Mouse (Mus musculus): ENCODE measurements around the gene Aoc2. TPM values are rescaled to one million over a fixed set of nuclear protein-coding genes. Genes with fewer than 3 reads are reported as not detected.

Gene Aoc2
- 1.1 and 1.3 TPM in 2 replicates for polyA plus RNA-seq (2012; ENCODE audit: insufficient read depth, insufficient read length, missing spikeins)

- TF ChIP-seq POLR2A (IDR thresholded peaks at IDR 0.05; ENCODE audit: borderline replicate concordance, low read depth, low read length) (no peak), CTCF (IDR thresholded peaks at IDR 0.05; ENCODE audit: low read depth, low read length) (no peak)
- H3K4me3 ChIP-seq (ENCODE audit: insufficient read depth, low read length) = no peak within 1 kb of the TSS
- H3K4me1 ChIP-seq (ENCODE audit: control insufficient read depth, insufficient read depth, low read length) = no peaks in the 10 kb centered on the region
- H3K27ac ChIP-seq (ENCODE audit: insufficient read depth, low read depth, low read length) = no peak within 1 kb of the TSS
Measured at GRCm38 (mm10) chr11:101324763-101325162, at the start of gene Aoc2. Gene Aoc2 (plus strand): TSS chr11:101325063.

GRCm38 (mm10) chr11:101275309-101275708 lies 49.6 kb upstream of the Aoc2 start:
- peaks cover 18% of the 10 kb centered on the region for H3K4me1 ChIP-seq (ENCODE audit: control insufficient read depth, insufficient read depth, low read length)
- H3K27ac ChIP-seq (ENCODE audit: insufficient read depth, low read depth, low read length) = no peak overlapping the region
- no peak overlapping the region for H3K4me3 ChIP-seq (ENCODE audit: insufficient read depth, low read length)
- no peak for TF ChIP-seq POLR2A (IDR thresholded peaks at IDR 0.05; ENCODE audit: borderline replicate concordance, low read depth, low read length)
- no peak for TF ChIP-seq CTCF (IDR thresholded peaks at IDR 0.05; ENCODE audit: low read depth, low read length)

GRCm38 (mm10) chr11:101276319-101277070 lies 48.4 kb upstream of the Aoc2 start:
- TF ChIP-seq CTCF (IDR thresholded peaks at IDR 0.05; ENCODE audit: low read depth, low read length) = no peak
- no peak overlapping the region for H3K27ac ChIP-seq (ENCODE audit: insufficient read depth, low read depth, low read length)
- H3K4me3 ChIP-seq (ENCODE audit: insufficient read depth, low read length) = no peak overlapping the region
- H3K4me1 ChIP-seq (ENCODE audit: control insufficient read depth, insufficient read depth, low read length) = peaks cover 18% of the 10 kb centered on the region

DNA sequence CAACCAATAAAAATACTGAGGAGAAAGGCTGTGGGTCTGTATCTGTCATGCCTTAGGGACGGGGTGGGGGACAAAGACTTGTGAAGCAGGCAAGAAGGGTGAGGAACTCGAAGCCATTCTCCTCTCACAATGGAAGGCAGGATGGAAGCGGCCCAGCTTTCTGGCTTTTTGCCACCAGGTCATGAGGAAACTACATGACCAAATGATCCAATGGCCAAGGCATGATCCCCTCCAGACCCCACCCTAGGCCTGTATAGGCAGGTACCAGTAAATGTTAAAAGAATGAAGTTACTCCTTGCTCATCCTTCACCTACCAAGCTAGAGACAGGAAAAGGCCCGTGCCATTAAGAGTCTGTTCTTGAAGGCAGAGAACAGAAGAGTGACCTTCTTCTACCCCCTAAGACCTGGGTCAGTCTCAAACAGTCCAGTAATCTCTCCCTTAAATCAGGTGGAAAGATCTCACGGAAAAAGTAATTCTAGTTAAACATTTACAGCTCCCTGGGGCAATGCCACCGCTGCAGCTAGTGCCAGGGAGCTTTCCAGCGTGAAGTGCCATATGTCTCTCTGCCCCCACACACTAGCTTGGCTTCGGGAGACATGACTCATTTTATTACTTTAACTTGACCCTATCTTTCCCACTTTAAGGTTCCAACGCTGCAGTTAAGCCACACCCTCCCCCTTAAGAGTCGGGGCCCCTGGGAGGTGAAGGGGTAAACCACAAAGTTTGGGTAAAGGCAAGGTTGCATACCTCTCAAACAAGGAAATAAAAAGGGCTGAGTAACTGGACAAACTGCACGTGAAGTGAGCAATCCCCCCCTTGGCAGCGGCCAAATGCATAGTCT lies 47.3 kb upstream of the Aoc2 start:
- Histone ChIP-seq H3K4me3 (ENCODE audit: insufficient read depth, low read length) (peak overlapping the region; percentile 95), H3K4me1 (ENCODE audit: control insufficient read depth, insufficient read depth, low read length) (peaks cover 18% of the 10 kb centered on the region), H3K27ac (ENCODE audit: insufficient read depth, low read depth, low read length) (no peak overlapping the region)
- TF ChIP-seq POLR2A (IDR thresholded peaks at IDR 0.05; ENCODE audit: borderline replicate concordance, low read depth, low read length) (no peak), CTCF (IDR thresholded peaks at IDR 0.05; ENCODE audit: low read depth, low read length) (peak; percentile 7; the same call in 1 of the 2 replicates)

- Histone ChIP-seq H3K4me1 (ENCODE audit: control insufficient read depth, insufficient read depth, low read length) (peaks cover 18% of the 10 kb centered on the region), H3K27ac (ENCODE audit: insufficient read depth, low read depth, low read length) (peak within 1 kb of the TSS; percentile 53), H3K4me3 (ENCODE audit: insufficient read depth, low read length) (peak within 1 kb of the TSS; percentile 95)
- peak; percentile 73; the same call in 1 of the 2 replicates for TF ChIP-seq POLR2A (IDR thresholded peaks at IDR 0.05; ENCODE audit: borderline replicate concordance, low read depth, low read length)
- no peak for TF ChIP-seq CTCF (IDR thresholded peaks at IDR 0.05; ENCODE audit: low read depth, low read length)
Measured at GRCm38 (mm10) chr11:101278223-101279192, 46.4 kb upstream of the Aoc2 start, which contains the start of the genes Cntd1 and Coa3. Gene Cntd1 (plus strand): TSS chr11:101279012. Gene Coa3 (minus strand): TSS chr11:101279114.

DNA sequence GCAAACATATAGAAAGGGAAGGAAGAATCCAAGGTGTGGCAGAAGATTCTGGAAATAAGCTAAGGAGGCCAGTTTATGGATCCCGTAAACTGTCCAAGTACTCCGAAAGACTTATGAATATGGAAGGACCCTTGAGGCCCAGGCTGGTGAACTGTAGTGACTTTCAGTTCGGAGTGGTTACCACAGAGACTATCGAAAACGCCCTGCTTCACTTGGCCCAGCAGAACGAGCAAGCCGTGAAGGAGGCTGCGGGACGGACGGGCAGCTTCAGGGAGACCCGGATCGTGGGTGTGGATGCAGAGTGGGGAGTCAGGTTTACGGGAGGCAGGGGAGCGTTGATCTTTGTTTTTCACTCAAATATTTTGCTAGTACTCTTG lies 45.7 kb upstream of the Aoc2 start:
- Histone ChIP-seq H3K27ac (ENCODE audit: insufficient read depth, low read depth, low read length) (no peak overlapping the region), H3K4me1 (ENCODE audit: control insufficient read depth, insufficient read depth, low read length) (peaks cover 18% of the 10 kb centered on the region)

GRCm38 (mm10) chr11:101280837-101281236 lies 44.0 kb upstream of the Aoc2 start:
- Histone ChIP-seq H3K27ac (ENCODE audit: insufficient read depth, low read depth, low read length) (no peak overlapping the region), H3K4me3 (ENCODE audit: insufficient read depth, low read length) (no peak overlapping the region), H3K4me1 (ENCODE audit: control insufficient read depth, insufficient read depth, low read length) (peaks cover 18% of the 10 kb centered on the region)
- no peak for TF ChIP-seq CTCF (IDR thresholded peaks at IDR 0.05; ENCODE audit: low read depth, low read length)
- no peak for TF ChIP-seq POLR2A (IDR thresholded peaks at IDR 0.05; ENCODE audit: borderline replicate concordance, low read depth, low read length)

More for the DNA sequence above, 45.7 kb upstream of the Aoc2 start:
- no peak for TF ChIP-seq CTCF (IDR thresholded peaks at IDR 0.05; ENCODE audit: low read depth, low read length)
- TF ChIP-seq POLR2A (IDR thresholded peaks at IDR 0.05; ENCODE audit: borderline replicate concordance, low read depth, low read length) = no peak
- peak overlapping the region; percentile 95 for H3K4me3 ChIP-seq (ENCODE audit: insufficient read depth, low read length)

- Histone ChIP-seq H3K27ac (ENCODE audit: insufficient read depth, low read depth, low read length) (no peak overlapping the region), H3K4me3 (ENCODE audit: insufficient read depth, low read length) (no peak overlapping the region), H3K4me1 (ENCODE audit: control insufficient read depth, insufficient read depth, low read length) (peaks cover 11% of the 10 kb centered on the region)
- no peak for TF ChIP-seq POLR2A (IDR thresholded peaks at IDR 0.05; ENCODE audit: borderline replicate concordance, low read depth, low read length)
- no peak for TF ChIP-seq CTCF (IDR thresholded peaks at IDR 0.05; ENCODE audit: low read depth, low read length)
Measured at GRCm38 (mm10) chr11:101282896-101283295, 42.0 kb upstream of the Aoc2 start.

DNA sequence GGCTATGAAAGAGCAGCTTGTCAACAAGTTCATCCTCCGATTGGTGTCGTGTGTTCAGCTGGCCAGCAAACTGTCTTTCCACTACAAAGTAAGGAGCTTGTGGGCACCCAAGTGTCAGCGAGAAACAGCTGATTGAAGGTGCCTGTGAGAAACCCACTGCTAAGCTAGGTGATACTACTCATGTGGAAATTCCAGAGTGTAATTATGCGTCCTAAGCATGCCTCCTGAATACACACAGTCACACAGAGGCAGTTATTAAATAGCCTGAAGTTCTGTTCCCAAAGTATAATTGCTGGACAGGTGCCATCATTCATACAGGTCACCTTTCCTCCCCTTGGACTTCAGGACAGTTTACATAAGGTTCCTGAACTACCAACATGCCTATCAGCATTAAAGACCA lies 41.1 kb upstream of the Aoc2 start:
- TF ChIP-seq POLR2A (IDR thresholded peaks at IDR 0.05; ENCODE audit: borderline replicate concordance, low read depth, low read length) (no peak), CTCF (IDR thresholded peaks at IDR 0.05; ENCODE audit: low read depth, low read length) (no peak)
- Histone ChIP-seq H3K4me3 (ENCODE audit: insufficient read depth, low read length) (no peak overlapping the region), H3K4me1 (ENCODE audit: control insufficient read depth, insufficient read depth, low read length) (peaks cover 11% of the 10 kb centered on the region), H3K27ac (ENCODE audit: insufficient read depth, low read depth, low read length) (no peak overlapping the region)
